Mouse (Mus musculus): ENCODE results near the gene Mier2.
A peak's percentile ranks its signal among the peaks of the same experiment; 100 is the strongest.

The Mier2 gene

GRCm38 (mm10) chr10:79554330-79555237 lies at the start of gene Mier2:
Mier2 (minus strand) TSS chr10:79555199.
- peak; percentile 89 for DNase-seq (ENCODE audit: low spot score)

GRCm38 (mm10) chr10:79597936-79598230 lies 42.9 kb upstream of the Mier2 start:
- no peak for DNase-seq (ENCODE audit: low spot score)

DNA sequence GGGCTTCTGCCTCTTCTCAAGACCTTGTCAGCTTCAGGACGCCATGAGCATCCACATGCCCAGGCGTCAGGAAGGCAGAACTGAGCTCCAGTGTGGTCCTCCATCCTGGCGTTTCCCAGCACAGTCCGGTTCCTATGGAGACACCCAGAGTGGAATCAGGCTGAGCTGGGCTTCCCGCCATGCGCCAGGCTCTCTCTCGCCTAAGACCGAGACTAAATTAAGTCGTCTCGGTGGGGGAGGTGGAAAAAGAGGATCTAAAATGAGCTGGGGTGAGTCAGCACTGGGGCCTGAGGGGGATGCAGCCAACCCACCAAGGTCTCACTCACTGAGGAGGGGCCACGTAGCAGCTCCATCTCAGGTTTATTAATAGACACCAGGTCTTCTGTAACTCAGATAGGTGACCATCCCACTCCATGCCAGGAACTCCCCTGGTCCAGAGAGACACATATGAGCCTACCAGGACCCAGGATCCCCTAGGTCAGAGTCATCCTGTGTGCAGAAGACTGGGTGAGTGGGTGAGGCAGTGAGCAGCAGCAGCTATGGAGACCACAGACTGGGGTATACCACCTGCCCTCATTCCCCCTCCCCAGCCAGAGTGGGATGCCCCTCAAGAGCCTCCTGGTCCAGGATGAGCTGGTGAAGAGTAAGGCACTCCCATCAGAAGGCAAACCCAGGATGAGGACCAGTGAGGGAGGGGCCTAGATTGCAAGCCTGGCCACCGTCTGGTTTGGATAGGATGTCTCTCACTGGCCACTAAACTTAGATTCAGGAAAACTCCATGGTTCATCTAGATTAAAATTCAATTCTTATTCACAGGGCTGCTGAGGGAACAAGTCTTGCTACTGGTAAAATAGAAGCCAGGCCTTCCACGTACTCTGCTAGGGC lies 42.3 kb upstream of the Mier2 start:
- no peak for DNase-seq (ENCODE audit: low spot score)

GRCm38 (mm10) chr10:79595590-79595929 lies 40.6 kb upstream of the Mier2 start:
- no peak for DNase-seq (ENCODE audit: low spot score)

DNA sequence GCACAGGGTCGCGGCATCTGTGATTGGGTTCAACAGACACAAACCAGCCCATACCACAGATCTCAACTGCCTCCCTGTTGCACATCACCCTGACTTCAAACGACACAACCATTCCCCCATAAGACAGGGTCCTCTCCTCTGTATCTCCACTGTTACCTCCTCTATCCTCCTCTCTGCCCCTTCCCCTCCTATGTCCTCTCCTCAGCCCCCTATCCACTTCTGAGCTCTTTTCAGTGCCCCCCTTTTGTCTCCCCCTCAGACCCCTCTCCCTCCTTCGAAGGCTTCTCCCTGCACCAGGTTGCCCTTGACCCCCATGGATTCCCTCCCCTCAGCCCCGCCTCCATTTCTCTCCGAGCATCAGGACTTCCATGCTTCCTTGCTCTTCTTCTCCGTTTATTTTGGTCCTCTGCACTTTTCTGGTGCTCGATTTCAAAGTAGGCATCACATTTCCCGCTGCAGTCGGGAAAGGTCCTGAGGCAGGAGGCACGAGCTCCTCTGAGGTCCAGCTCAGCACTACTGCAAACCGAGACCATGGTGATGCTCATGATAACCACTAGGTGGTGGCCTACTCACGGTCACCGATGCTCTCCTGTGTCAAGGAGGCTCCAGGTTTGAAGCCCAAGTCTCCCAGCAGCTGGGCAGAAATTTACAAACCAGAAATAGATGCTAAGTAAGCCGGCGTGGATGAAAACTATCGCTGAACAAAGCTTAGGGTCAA lies 40.0 kb upstream of the Mier2 start:
- DNase-seq (ENCODE audit: low spot score), result peak; percentile 63

GRCm38 (mm10) chr10:79594111-79594510 lies 39.1 kb upstream of the Mier2 start:
- no peak for DNase-seq (ENCODE audit: low spot score)

DNA sequence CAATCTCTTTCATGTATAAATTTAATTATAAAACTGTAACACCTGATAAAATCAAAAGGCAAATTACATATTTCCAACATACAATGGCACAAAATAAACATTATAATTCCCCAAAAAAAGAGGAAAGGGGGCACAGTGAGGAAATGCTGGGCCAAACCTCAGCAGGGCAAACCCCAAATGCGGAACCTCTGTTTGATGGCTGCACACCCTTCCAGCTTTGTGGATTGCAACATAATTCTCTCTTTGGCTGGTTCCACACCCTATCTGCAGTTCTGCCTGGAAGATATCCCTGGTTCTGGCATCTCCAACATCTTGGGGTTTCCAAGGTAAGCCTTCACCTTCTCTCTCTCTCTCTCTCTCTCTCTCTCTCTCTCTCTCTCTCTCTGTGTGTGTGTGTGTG lies 35.7 kb upstream of the Mier2 start:
- DNase-seq (ENCODE audit: low spot score), result no peak

DNA sequence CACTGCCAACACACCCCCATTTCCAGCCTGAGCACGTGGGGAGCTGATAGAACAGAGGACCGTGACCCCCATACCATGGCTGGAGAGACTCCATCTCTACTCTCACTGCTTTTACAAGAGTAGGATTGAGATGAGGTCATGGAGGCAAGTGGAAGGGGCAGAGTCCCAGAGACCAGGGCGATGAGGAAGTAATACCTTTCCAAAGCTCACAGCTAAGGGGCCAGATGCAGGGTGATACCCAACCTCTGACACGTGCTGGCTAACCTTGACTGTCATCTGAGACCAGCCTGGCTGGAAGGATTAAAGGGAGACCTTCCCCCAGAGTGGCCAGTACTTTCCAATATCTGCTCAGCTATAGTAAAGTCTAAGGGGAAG lies 32.7 kb upstream of the Mier2 start:
- no peak for DNase-seq (ENCODE audit: low spot score)

GRCm38 (mm10) chr10:79587061-79587751 lies 32.2 kb upstream of the Mier2 start, which contains the start of gene Theg:
Theg (minus strand) TSS chr10:79587331.
- peak; percentile 26 for DNase-seq (ENCODE audit: low spot score)

DNA sequence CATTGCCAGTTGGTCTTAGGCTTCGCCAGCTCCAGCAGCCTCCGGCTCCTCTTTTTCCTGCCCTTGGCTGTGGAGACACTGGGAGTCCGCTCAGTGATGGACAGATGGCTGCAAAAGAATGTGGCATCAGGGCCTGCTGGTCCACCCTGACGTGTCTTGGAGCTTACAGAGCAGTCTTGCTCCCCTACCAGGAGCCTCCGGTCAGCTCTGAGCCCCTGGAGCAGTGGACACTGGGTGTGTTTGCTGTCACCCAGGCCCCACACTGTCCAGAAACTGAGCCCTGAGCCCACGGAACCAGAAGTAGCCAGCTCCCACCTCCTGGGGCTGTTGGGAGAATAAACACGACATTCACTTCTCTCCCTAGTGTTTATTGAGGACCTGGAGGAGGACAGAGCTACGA lies 31.2 kb upstream of the Mier2 start:
- DNase-seq (ENCODE audit: low spot score), result no peak

GRCm38 (mm10) chr10:79585723-79586122 lies 30.7 kb upstream of the Mier2 start:
- peak; percentile 39 for DNase-seq (ENCODE audit: low spot score)

DNA sequence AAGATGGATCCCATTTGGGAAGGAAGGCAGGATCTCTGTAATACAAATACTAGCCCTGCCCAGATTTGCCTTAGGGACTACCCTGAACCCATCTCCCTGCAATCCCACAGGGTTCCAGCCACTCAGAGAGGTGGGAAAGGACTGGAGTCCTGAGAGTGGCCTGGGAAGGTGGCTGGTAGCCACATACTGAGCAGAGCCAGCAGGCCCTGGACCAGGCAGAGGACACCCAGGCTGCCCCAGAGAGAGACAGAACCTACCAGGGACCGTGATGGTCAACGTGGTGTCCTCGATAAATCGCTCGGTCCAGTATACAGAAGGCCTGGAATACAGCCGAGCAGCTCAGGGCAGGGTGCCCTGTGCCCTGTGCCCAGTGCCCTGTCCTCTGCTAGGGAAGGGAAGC lies 30.1 kb upstream of the Mier2 start:
- peak; percentile 33 for DNase-seq (ENCODE audit: low spot score)

- DNase-seq (ENCODE audit: low spot score), result peak; percentile 37
Observed at GRCm38 (mm10) chr10:79584426-79584825, 29.4 kb upstream of the Mier2 start.

DNA sequence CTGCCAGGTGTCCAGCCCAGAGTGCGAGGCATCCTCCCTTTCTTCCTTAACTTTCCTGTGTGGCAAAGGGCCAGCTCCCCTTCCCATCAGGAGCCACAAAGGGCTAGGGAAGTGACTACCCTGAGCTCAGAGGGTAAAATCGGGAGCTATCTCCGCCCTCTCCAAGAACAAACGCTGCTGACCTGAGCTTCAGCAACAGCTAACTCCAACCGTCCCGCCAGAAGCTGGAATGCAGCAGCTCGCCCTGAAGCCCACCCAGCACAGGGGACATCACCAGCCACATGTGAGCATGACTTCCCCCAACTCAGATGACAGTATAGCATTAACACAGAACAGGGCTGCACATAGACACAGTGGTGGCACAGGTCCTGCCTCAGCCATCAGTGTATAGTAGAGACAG lies 29.0 kb upstream of the Mier2 start:
- DNase-seq (ENCODE audit: low spot score), result peak; percentile 43

DNA sequence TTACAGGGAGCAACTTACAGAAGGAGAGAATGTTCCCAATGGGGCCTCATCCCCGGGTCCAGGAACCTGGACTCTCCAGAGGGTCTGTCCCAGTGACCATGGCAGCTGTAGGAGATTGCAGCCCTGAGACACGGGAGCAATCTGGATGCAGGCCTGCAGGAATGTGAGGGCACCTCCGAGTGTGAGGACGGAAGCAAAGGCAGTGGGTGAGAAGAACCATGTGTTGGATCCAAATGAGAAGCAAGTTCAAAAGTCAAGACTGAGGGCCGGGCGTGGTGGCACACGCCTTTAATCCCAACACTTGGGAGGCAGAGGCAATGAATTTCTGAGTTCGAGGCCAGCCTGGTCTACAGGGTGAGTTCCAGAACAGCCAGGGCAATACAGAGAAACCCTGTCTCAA lies 26.5 kb upstream of the Mier2 start:
- DNase-seq (ENCODE audit: low spot score), result peak; percentile 32

DNA sequence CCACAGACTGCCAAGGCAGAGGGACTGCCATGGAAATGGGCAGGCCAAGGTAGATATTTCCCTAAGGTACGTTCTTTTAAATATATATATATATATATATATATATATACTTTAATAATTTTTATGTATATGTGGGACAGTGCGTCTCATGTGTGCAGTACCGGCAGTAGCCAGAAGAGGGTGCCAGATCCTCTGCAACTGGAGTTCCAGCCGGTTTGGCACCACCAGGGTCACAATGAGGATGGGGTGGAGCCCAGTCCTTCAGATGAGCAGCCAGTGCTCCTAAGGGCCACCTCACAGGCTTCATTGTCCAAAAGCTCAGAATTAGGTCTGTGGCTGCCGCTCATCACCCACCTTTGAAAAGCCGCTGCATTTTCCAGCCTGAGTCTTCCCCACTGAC lies 25.8 kb upstream of the Mier2 start:
- DNase-seq (ENCODE audit: low spot score), result peak; percentile 85

DNA sequence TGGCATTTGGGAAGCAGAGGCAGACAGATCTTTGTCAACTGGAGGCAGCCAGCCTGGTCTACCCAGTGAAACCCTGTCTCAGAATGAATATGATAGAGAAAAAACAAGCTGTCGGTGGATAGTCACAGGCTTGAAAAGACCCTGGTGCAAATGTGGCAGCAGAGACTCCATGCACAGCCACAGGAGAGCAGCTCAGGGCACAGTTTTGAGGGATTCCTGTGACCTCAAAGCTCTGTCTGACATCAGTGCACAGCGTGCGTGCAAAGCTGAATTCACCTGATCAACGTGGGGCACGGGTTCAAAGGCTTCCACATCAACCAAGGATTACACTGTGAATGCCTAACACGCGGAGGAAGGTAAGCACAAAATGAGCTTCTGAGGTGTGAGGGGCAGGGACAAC lies 25.4 kb upstream of the Mier2 start:
- DNase-seq (ENCODE audit: low spot score), result peak; percentile 30

DNA sequence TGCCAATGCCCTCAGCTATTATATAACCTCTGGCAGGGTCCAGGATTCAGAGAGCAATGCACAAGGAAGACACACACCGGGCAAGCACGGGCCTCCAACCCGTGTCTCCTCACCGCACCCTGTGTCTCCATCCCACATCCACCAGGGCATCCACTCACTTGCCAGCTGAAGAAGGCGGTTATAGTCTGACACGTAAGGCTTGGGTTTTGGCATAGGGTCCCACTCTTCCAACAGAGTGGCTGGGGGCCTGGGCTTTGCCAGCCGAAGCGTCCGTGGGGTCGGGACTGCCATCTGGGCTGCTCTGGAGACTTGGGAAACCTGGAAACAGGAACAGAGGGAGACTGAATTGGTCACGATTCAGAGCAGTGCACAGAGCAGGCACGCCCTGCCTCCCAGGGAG lies 24.8 kb upstream of the Mier2 start:
- peak; percentile 35 for DNase-seq (ENCODE audit: low spot score)

DNA sequence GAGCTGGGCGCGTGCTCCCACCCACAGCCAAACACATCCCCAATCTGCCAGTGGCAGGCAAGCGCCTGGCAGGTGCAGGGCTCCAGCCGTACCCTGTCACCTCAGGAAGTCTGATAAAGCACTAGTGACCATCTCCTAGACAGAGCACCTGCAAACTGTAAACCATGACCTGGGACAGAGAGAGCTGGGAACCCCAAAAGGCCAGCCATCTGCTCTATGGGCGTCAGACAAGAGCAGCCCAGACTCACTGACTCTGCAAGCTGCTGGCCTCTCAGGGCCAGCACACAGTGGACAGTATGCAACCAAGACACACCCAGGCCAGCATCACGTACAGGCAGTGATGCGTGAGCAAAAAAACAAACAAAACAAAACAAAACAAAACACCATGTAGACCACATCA lies 23.9 kb upstream of the Mier2 start:
- DNase-seq (ENCODE audit: low spot score), result peak; percentile 16

GRCm38 (mm10) chr10:79578276-79578675 lies 23.3 kb upstream of the Mier2 start:
- DNase-seq (ENCODE audit: low spot score), result peak; percentile 27

- DNase-seq (ENCODE audit: low spot score), result no peak
Observed at GRCm38 (mm10) chr10:79577376-79577775, 22.4 kb upstream of the Mier2 start.

DNA sequence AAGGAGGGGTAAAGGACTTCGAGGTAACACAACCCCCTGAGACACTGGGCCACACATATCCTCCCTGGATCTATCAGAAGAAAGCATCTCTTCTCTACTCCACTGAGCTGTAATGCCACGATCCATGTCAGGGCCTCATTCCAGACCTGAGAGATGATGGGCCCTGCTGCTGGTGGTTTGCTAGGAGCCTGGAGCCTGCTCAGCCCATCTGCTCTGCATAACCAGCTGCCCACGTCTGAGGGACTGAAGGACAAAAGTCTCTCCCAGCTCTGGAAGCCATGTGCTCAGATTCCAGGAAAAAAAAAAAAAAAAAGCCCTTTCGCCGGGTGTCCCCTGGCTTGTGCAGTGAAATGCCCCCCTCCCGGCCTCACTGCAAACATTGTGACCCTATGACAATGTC lies 20.8 kb upstream of the Mier2 start:
- no peak for DNase-seq (ENCODE audit: low spot score)

All from testis, postnatal 10 days (tissue).